Mouse (Mus musculus) layer of hippocampus, postnatal 10 days (tissue): ENCODE measurements around the gene Adamts15. TPM values are rescaled to one million over a fixed set of nuclear protein-coding genes. Genes with fewer than 3 reads are reported as not detected.
A peak's percentile ranks its signal among the peaks of the same experiment; 100 is the strongest.

Source experiments
- DNase-seq, 2 experiments: peaks; one replicate each; pipeline ENCODE4 v3.0.0; 2021; ENCODE audit warnings: low spot score in 2 of 2
- long read RNA-seq: library from polyadenylated mRNA; stranded (forward); transcript quantifications from one replicate; pipeline ENCODE4 v2.0.0, GENCODE M21; 2023
- total RNA-seq, 2 experiments: library from RNA; stranded (reverse); gene quantifications; 2 replicates each; pipeline ENCODE4 v1.2.3; 2021

The Adamts15 gene
- 1 to 10 TPM; 7.7 to 8.7 TPM for total RNA-seq
- long read RNA-seq, full-length matches to known transcripts, result 2 of 6 reads
- long read RNA-seq, partial matches to known transcripts, result 0 of 6 reads
- long read RNA-seq, other reads (novel, unspliced or antisense), result 4 of 6 reads

DNA sequence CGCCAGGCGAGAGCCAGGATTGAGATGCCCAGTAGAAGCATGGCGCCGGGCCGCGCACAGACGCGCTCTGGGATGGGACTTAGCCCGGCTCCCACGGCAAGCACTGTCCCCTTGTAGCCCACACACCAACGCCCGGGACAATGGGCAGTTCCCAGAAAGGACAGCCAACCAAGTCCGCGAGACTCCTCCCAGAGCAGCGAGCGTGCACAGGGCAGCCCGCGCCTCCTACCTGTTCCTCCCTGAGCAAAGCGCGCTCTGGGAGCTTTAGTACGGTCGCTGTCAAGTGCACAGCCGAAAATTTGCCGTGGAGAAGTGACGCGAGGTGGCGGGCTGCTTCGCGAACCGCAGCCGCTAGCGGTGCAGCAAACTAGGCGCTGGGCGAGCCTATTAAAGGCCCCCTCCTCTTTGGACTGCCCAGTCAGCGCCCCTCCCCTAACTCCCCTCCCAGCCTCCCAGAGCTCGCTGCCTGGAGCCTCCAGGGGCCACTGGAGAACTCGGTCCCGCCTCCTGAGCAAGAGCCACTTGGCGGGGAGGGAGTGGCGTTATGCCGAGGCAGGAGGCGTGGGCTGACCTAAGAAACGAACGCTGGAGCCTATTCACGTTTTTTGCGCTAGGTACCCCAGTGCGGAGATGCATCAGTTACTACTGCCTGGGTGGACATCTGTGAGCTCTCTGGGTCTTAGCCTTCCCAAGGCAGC, at the start of gene Adamts15:
Gene Adamts15, minus strand, starts transcription at position 256 of the 698 bp plus-strand sequence.
- peak; percentile 32 to 59 for DNase-seq

- DNase-seq, result no peak
Observed at GRCm38 (mm10) chr9:30971967-30972366, 49.7 kb upstream of the Adamts15 start.

- no peak for DNase-seq
Observed at GRCm38 (mm10) chr9:30970001-30970400, 47.7 kb upstream of the Adamts15 start.

GRCm38 (mm10) chr9:30968130-30968529, 45.9 kb upstream of the Adamts15 start:
- DNase-seq, result no peak

GRCm38 (mm10) chr9:30966881-30967280, 44.6 kb upstream of the Adamts15 start:
- DNase-seq, result no peak

GRCm38 (mm10) chr9:30964685-30965084, 42.4 kb upstream of the Adamts15 start:
- peak; percentile 44 to 49 for DNase-seq

DNA sequence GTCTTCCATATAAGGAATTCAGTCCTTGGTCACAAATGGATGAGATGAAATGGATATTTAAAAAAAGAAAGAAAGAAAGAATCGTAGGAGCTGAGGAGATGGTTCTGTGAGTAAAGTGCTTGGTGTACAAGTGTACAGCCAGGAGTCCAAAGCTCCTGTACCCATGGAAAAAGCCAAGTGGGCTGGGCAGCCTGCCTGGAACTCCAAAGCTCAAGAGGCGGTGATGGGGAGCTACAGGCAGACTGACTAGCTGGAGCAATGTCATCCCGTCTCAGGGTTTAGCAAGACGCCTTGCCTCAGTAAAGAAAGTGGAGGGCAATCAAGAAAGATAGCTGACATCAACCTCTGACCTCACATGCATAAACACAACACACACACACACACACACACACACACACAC, 41.5 kb upstream of the Adamts15 start:
- DNase-seq, result no peak

DNA sequence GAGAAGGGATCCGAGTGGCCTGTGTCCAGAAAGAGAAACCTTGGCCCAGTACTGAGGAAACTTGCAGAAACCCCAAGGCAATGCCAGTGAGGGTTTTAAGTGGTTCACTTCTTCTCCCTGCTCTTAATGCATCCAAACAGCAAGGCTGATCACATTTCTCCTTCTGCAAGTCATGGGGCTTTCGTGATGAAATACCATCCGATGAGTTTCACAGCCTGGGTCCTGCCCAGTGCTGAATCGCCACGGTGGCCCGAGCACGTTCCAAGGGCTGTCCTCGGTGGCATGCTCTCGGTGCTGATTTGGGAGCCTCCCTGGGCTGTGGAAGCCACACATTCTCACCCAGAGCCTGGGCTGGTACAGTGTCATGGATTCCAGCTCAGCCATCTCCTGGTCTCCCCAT, 33.0 kb upstream of the Adamts15 start:
- DNase-seq, result no peak

DNA sequence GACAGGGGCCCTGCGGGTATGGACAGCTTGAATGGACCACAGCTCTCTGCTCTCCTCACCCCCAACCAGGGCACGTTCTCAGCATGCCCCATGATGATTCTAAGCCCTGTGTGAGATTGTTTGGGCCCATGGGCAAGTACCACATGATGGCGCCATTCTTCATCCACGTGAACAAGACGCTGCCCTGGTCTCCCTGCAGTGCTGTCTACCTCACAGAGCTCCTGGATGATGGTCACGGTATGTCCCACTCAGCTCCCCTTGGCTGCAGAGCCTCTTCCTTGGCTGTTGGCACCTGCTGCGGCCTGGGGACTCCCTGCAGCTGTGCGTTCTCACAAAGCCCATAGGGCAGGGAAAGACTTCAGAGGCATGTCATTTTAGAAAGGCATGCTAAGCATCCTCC, 31.0 kb upstream of the Adamts15 start:
- DNase-seq, result no peak

- DNase-seq, result no peak
Observed at GRCm38 (mm10) chr9:30951461-30951860, 29.2 kb upstream of the Adamts15 start.

GRCm38 (mm10) chr9:30950592-30950991, 28.3 kb upstream of the Adamts15 start:
- no peak for DNase-seq

DNA sequence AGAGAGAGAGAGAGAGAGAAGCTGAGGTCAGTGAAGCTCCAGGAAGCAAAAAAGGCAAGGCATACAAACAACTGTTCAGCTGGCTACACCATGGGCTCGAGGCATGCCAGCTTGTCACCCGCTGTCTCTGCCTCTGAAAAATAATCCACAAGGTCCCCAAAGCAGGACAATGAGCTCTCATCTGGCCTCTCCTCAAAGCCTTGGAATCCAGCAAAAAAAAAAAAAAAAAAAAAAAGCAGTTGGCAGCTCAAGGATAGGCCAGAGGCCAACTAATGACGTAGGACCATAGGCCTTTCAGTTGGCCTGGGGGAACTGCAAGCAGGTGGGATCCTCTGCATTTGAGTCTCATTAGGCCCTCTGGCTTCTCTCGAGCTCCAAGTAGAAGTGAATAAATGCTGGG, 27.7 kb upstream of the Adamts15 start:
- no peak for DNase-seq

GRCm38 (mm10) chr9:30949422-30949821, 27.2 kb upstream of the Adamts15 start:
- DNase-seq, result no peak

DNA sequence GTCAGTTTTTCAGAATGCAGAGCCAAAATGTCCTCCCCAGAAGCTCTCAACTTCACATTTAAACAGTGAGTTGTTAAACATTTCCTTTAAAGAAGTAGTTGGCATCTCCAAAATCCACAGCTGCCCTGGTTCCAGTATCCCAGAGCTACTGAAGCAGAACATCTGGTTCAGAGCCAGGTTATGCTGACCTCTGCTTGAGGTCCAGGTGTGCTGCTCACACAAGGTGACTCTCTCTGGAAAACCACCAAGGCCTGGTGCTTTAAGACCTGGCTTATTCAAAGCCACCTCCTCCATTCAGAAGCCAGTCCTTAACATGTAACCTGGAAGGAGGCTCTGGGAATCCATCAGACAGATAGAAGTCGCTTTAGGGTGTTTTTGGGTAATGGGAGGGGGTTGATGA, 23.0 kb upstream of the Adamts15 start:
- DNase-seq, result no peak

DNA sequence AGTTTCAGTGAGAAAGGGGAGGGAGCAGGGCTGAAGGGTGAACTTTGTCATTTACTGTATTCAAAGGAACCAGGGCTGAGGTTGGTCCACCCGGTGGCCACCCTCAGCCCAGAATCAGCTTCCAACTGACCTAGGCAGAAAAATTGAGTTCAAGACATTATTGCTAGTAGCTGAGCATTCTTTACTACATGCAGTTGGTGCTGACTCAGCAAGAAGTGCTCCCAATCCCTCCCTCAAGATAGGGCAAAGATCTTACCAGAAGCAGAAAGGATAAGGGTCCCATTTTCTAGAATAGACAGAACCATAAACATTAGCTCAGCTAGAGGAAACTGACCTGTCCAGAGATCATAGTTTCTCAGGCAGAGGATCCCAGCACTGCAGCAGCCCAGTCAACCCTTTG, 22.0 kb upstream of the Adamts15 start:
- no peak for DNase-seq

GRCm38 (mm10) chr9:30943341-30943740, 21.1 kb upstream of the Adamts15 start:
- DNase-seq, result no peak

DNA sequence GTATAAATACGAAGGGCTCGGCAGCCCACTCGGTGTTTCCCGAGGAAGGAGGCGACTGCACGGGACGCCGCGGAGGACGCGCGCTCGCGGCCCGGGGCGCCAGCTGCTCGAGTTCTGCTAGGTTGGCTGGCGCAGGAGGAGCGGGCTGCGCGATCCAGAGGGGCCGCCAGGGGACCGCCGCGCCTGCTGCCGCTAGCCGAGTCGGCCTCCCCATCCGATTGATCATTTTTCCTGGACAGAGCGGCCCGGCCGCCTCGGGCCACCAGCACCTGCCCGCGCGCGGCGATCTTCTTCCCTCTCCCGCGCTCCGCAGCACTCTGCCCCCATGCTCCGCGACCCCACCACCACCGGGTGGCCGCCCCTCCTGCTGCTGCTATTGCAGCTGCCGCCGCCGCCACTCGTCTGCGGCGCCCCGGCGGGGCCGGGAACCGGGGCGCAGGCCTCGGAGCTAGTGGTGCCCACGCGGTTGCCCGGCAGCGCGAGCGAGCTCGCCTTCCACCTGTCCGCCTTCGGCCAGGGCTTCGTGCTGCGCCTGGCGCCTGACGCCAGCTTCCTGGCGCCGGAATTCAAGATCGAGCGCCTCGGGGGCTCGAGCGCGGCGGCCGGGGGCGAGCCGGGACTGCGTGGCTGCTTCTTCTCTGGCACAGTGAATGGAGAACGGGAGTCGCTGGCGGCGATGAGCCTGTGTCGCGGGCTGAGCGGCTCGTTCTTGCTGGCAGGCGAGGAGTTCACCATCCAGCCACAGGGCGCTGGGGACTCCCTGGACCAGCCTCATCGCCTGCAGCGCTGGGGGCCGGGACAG, 20.5 kb upstream of the Adamts15 start, which contains the start of gene Adamts8:
Gene Adamts8, plus strand, starts transcription at position 51 of the 802 bp plus-strand sequence.
- peak; percentile 64 to 73 for DNase-seq

DNA sequence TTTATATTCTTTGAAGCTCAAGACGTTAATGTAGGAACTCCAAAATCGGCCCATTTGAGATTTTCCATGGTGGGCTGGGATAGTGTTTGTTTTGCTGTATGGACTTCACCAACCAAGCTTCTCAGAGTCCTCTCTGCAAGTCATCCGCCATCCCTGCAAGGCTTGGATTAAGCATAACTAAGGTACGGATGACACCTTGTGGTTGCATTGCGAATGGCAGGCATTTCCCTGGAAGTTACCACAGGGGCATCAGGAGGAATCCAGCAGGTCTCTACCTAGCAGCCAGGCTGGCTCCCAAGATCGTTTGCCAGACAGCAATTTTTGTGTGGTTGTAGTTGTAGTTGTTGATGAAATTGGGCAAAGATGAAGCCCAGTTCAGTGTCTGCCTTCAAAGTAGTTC, 18.1 kb upstream of the Adamts15 start:
- peak; percentile 95 to 97 for DNase-seq

DNA sequence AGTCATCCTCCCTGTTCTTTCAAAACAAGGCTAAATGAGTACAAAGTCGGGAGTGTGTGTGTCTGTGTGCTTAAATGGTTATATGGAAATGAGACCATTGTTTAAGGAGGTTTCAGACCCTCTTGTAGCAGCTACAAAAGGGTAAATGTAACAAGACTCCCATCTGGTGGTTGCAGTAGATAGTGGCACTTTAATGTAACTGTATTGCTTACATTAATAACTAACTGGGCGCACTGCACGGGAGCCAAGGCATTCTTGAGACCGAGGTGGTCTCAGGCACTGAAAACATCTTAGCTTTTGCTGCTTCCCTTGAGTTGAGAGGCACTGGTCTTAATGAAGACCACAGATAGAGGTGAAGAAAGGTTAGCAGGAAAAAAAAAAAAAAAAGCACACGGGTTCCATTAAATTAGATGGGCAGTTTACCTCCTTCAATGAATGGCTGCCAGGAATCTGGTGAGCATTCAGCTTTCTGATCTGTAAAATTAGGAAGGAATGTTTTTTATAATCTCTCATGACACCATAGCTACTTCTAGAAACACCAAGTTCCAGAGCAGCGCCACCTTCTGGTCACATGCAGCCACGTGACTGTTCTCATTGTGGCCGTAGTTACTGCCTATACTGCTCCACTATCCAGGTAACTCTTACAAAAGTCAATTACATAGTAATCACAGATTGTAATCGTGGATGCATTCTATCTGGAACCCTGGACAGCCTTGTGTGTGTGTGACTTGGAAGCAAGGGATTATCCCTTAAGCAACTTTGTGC, 14.6 kb upstream of the Adamts15 start:
- peak; percentile 76 to 80 for DNase-seq

DNA sequence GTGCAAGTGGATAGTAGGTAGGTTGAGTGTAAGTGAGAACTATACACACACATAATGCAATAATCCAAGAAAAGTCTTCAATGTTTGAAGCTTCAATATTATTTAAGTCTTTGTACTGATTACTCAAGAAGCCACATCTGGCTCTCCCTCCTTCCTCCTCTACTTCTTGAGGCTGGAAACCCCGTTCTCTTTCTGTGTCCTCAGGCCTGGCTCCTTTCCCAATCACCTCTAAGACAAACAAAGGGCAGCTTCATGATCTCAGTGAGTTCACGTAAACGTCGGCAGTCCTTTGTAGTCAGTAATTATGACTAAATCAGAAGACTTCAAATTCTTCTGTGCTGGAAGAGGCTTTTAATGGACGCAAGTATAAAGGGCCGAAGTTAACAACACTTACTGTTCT, 12.6 kb upstream of the Adamts15 start:
- DNase-seq, result no peak

DNA sequence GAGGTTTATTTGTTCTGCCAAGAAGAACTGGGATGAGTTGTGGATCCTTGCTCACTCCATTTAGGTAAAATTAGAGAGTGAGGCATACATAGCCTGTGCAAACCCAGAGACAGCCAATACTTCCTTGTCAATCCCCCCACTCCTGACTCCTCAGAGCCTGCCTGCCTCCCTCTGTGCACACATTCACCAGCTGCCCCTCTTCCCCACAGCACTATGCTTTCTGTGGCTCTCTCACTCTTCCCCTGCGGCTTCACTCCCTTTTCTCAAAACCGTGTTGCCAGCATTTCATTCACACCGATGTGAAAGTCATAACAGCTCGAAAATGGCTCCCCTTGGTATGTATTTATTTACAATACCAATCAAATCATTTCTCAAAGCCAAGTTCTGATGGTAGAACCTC, 10.1 kb upstream of the Adamts15 start:
- no peak for DNase-seq

DNA sequence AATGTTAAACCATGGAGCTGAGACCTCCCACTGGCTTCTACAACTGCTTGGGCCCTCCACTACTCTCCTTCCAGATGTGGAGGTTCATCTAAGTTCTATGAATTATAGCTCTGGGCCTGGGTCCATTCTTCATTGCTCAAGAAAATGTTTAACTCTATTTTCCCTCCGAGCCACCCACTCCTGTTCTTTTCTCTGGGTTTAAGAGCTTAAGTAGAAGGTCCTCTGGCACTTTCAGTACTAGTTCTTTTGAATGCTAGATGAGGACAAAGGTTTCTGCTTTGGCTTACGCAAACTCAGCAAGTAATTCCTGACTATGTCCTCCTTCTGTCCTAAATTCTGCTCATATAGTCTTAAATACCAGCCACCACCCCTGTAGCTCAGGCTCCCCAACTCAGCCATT, 6.5 kb upstream of the Adamts15 start:
- no peak for DNase-seq
